Mouse (Mus musculus) kidney, postnatal 36 days (tissue): ENCODE measurements around the gene Phf19.
A peak's percentile ranks its signal among the peaks of the same experiment; 100 is the strongest.

Source experiments
- DNase-seq, 2 experiments: peaks; one replicate each; pipeline ENCODE4 v3.0.0; 2021 to 2022; ENCODE audit warnings: mixed read lengths in 2 of 2

Gene Phf19

GRCm38 (mm10) chr2:34938269-34939208, 24.7 kb upstream of the Phf19 start:
- no peak for DNase-seq

- DNase-seq, result no peak
Observed at GRCm38 (mm10) chr2:34937460-34937859, 23.6 kb upstream of the Phf19 start.

- DNase-seq, result no peak
Observed at GRCm38 (mm10) chr2:34927320-34927719, 13.5 kb upstream of the Phf19 start.

GRCm38 (mm10) chr2:34922729-34923128, 8.9 kb upstream of the Phf19 start:
- no peak for DNase-seq

- no peak for DNase-seq
Observed at GRCm38 (mm10) chr2:34920144-34920543, 6.3 kb upstream of the Phf19 start.

GRCm38 (mm10) chr2:34915103-34915502, 1.3 kb upstream of the Phf19 start:
- no peak for DNase-seq

- no peak for DNase-seq
Observed at GRCm38 (mm10) chr2:34914823-34915082, 927 bp upstream of the Phf19 start.

- DNase-seq, result peak; percentile 35 to 61
Observed at GRCm38 (mm10) chr2:34914069-34914822, 420 bp upstream of the Phf19 start.

- no peak for DNase-seq
Observed at GRCm38 (mm10) chr2:34912613-34913012, 1.2 kb downstream of the Phf19 start.

- DNase-seq, result no peak
Observed at GRCm38 (mm10) chr2:34911871-34912270, 2.0 kb downstream of the Phf19 start.

- no peak for DNase-seq
Observed at GRCm38 (mm10) chr2:34909719-34910118, 4.1 kb downstream of the Phf19 start.

- peak; percentile 34 to 61 for DNase-seq
Observed at GRCm38 (mm10) chr2:34906861-34907604, 6.8 kb downstream of the Phf19 start.

GRCm38 (mm10) chr2:34906426-34906825, 7.4 kb downstream of the Phf19 start:
- no peak for DNase-seq

GRCm38 (mm10) chr2:34904849-34905542, 8.8 kb downstream of the Phf19 start:
- peak; percentile 100 for DNase-seq

GRCm38 (mm10) chr2:34903652-34904405, 10.0 kb downstream of the Phf19 start:
- DNase-seq, result no peak

GRCm38 (mm10) chr2:34903191-34903590, 10.6 kb downstream of the Phf19 start:
- DNase-seq, result no peak

- DNase-seq, result peak; percentile 30 to 54
Observed at GRCm38 (mm10) chr2:34902731-34903130, 11.1 kb downstream of the Phf19 start.

GRCm38 (mm10) chr2:34901726-34902125, 12.1 kb downstream of the Phf19 start:
- DNase-seq, result no peak

- no peak for DNase-seq
Observed at GRCm38 (mm10) chr2:34900412-34900811, 13.4 kb downstream of the Phf19 start.

- no peak for DNase-seq
Observed at GRCm38 (mm10) chr2:34899682-34900081, 14.1 kb downstream of the Phf19 start.

GRCm38 (mm10) chr2:34897820-34898219, 16.0 kb downstream of the Phf19 start:
- peak; percentile 74 to 75 for DNase-seq
